Mouse (Mus musculus) cortical plate, adult 2 months (tissue): Measurements from ENCODE around the gene Plekhb1.

Experiments used
- CTCF ChIP-seq: fragments of 200-500 bp; IDR thresholded peaks from 2 replicates; pipeline ENCODE4 v1.5.1; 2011; ENCODE audit warnings: mild to moderate bottlenecking, control low read depth, low read length; ENCODE audit not compliant: insufficient read depth; ENCODE audit errors: extremely low read depth
- POLR2A ChIP-seq: fragments of 200-500 bp; IDR thresholded peaks from 2 replicates; pipeline ENCODE4 v1.6.1; 2011; ENCODE audit warnings: mild to moderate bottlenecking, low read length, control low read depth; ENCODE audit not compliant: insufficient read depth; ENCODE audit errors: extremely low read depth

- TF ChIP-seq CTCF (no peak), POLR2A (no peak)
Observed at GRCm38 (mm10) chr7:100642413-100642812, 19.8 kb downstream of the Plekhb1 start.
